Mouse (Mus musculus): Measurements from ENCODE around the gene Ccdc110. TPM values are rescaled to one million over a fixed set of nuclear protein-coding genes. Genes with fewer than 3 reads are reported as not detected.

Ccdc110 gene
- polyA plus RNA-seq (2017; shearing (Covaris generic)): under 1 TPM in 1 of 2 experiments, not detected in 1; 0.09 TPM

GRCm38 (mm10) chr8:45934582-45935014, at the start of gene Ccdc110:
Ccdc110 (plus strand) TSS chr8:45934619.

GRCm38 (mm10) chr8:45885202-45885685, 49.2 kb upstream of the Ccdc110 start, which contains the start of gene Pdlim3:
Pdlim3 (plus strand) TSS chr8:45885461.

GRCm38 (mm10) chr8:45975126-45975836, 40.9 kb downstream of the Ccdc110 start, which contains the start of the genes 1700029J07Rik and Ufsp2:
1700029J07Rik (minus strand) TSS chr8:45975252.
Ufsp2 (plus strand) TSS chr8:45975528.

Other genes starting within 250 kb of the Ccdc110 start
- gene Pdlim3, start 49.2 kb upstream of the Ccdc110 start, polyA plus RNA-seq (2017; shearing (Covaris generic)): not detected
- 1 to 10 TPM; 1.1 to 2.6 TPM for gene 1700029J07Rik, start 40.6 kb downstream of the Ccdc110 start, polyA plus RNA-seq (2017; shearing (Covaris generic))
- gene Ufsp2, start 40.9 kb downstream of the Ccdc110 start, polyA plus RNA-seq (2017; shearing (Covaris generic)): 10 to 100 TPM; 33.2 to 48.0 TPM
- under 1 TPM; 0.29 to 0.47 TPM for gene Lrp2bp, start 64.7 kb downstream of the Ccdc110 start, polyA plus RNA-seq (2017; shearing (Covaris generic))
- 10 to 100 TPM; 16.3 to 26.9 TPM for gene Ankrd37, start 71.1 kb downstream of the Ccdc110 start, polyA plus RNA-seq (2017; shearing (Covaris generic))
- 10 to 100 TPM; 22.2 to 25.3 TPM for gene Cfap97, start 217.2 kb downstream of the Ccdc110 start, polyA plus RNA-seq (2017; shearing (Covaris generic))
- gene Snx25, start 217.5 kb downstream of the Ccdc110 start, polyA plus RNA-seq (2017; shearing (Covaris generic)): 10 to 100 TPM; 21.7 to 26.4 TPM

All from activated CD4-positive, CD25-positive, alpha-beta regulatory T cell (primary cell).